Mouse (Mus musculus) adipocyte (in vitro differentiated cells): Measurements from ENCODE around the gene Hdac5.

Experiments
- DNase-seq: peaks from one replicate; pipeline ENCODE4 v3.0.0-alpha.2; 2016; ENCODE audit warnings: low spot score

The Hdac5 gene

GRCm38 (mm10) chr11:102236022-102236421 lies 6.1 kb upstream of the Hdac5 start:
- DNase-seq, result no peak

GRCm38 (mm10) chr11:102229331-102229953 lies 524 bp downstream of the Hdac5 start:
- DNase-seq, result no peak

- DNase-seq, result no peak
Observed at GRCm38 (mm10) chr11:102228646-102229268, 1.2 kb downstream of the Hdac5 start.

GRCm38 (mm10) chr11:102228191-102228545 lies 1.8 kb downstream of the Hdac5 start:
- no peak for DNase-seq

GRCm38 (mm10) chr11:102227270-102228190 lies 2.4 kb downstream of the Hdac5 start:
- DNase-seq, result no peak

GRCm38 (mm10) chr11:102226067-102226978 lies 3.6 kb downstream of the Hdac5 start:
- no peak for DNase-seq

- peak; percentile 59 for DNase-seq
Observed at GRCm38 (mm10) chr11:102225221-102225620, 4.7 kb downstream of the Hdac5 start.

- DNase-seq, result no peak
Observed at GRCm38 (mm10) chr11:102224686-102225085, 5.3 kb downstream of the Hdac5 start.

GRCm38 (mm10) chr11:102223166-102223565 lies 6.8 kb downstream of the Hdac5 start:
- peak; percentile 43 for DNase-seq

GRCm38 (mm10) chr11:102221954-102222351 lies 8.0 kb downstream of the Hdac5 start:
- no peak for DNase-seq

- DNase-seq, result no peak
Observed at GRCm38 (mm10) chr11:102221243-102221953, 8.6 kb downstream of the Hdac5 start.

- DNase-seq, result no peak
Observed at GRCm38 (mm10) chr11:102220451-102220850, 9.5 kb downstream of the Hdac5 start.

- no peak for DNase-seq
Observed at GRCm38 (mm10) chr11:102219994-102220346, 10.0 kb downstream of the Hdac5 start.

- DNase-seq, result no peak
Observed at GRCm38 (mm10) chr11:102219247-102219993, 10.5 kb downstream of the Hdac5 start.

- peak; percentile 97 for DNase-seq
Observed at GRCm38 (mm10) chr11:102218783-102219182, 11.2 kb downstream of the Hdac5 start.

- DNase-seq, result peak; percentile 39
Observed at GRCm38 (mm10) chr11:102217876-102218430, 12.0 kb downstream of the Hdac5 start.

- no peak for DNase-seq
Observed at GRCm38 (mm10) chr11:102217396-102217795, 12.6 kb downstream of the Hdac5 start.

- DNase-seq, result peak; percentile 48
Observed at GRCm38 (mm10) chr11:102216886-102217240, 13.1 kb downstream of the Hdac5 start.

- peak; percentile 59 for DNase-seq
Observed at GRCm38 (mm10) chr11:102216056-102216885, 13.7 kb downstream of the Hdac5 start.
